Mouse (Mus musculus) brain, embryonic 14.5 days (tissue): ENCODE data around the gene Usp34.

Source experiments
- CTCF ChIP-seq: fragments of 200-500 bp; IDR thresholded peaks from 2 replicates; pipeline ENCODE4 v1.5.1; 2012; ENCODE audit warnings: inconsistent platforms, mild to moderate bottlenecking, moderate library complexity, borderline replicate concordance; ENCODE audit not compliant: insufficient read depth, insufficient read length; ENCODE audit errors: extremely low read depth
- POLR2A ChIP-seq: fragments of 200-500 bp; IDR thresholded peaks from 2 replicates; pipeline ENCODE4 v1.6.1; 2012; ENCODE audit warnings: mild to moderate bottlenecking, inconsistent platforms, borderline replicate concordance; ENCODE audit not compliant: poor library complexity, insufficient read depth, insufficient read length, severe bottlenecking; ENCODE audit errors: extremely low read depth

DNA sequence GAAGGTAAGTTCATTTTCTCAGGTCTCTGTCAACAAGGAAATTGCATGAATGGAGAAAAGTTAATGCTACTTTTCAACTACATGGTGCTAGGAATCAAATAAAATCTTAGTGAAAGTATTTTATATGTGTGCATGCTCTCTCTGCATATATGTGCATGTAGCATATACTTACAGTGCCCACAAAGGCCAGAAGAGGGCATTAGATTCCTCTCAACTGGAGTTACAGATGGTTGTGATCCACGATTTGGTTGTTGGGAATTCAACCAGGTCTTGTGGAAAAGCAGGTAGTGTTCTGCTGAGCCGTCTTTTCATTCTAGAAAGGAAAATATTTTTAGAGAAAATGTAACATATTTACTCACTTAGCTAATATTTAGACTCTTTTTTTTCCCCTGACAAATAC is 129.4 kb downstream of the Usp34 start:
- 0 out of 2 replicates have a peak, but pooled peaks have one; percentile 2 for TF ChIP-seq CTCF
- TF ChIP-seq POLR2A = no peak
